Mouse (Mus musculus): ENCODE data around the gene Lce1c. TPM values are rescaled to one million over a fixed set of nuclear protein-coding genes. Genes with fewer than 3 reads are reported as not detected.

The Lce1c gene
- polyA plus RNA-seq, 1 experiment: not detected

- DNase-seq (ENCODE audit: low read depth in 1 of 2, low spot score in 2 of 2): no peak
- WGBS: 87% methylated on average over 5 of the region's 5 CpGs
- Histone ChIP-seq H3K27ac (ENCODE audit: insufficient read depth, low read length) (no peak overlapping the region), H3K36me3 (ENCODE audit: control insufficient read depth, insufficient read depth, low read length) (no peaks in the 10 kb centered on the region), H3K27me3 (ENCODE audit: control insufficient read depth, insufficient read depth, low read length) (no peaks in the 10 kb centered on the region), H3K4me3 (ENCODE audit: extremely low read depth, insufficient read depth, insufficient read length) (no peak overlapping the region), H3K4me1 (ENCODE audit: control insufficient read depth, insufficient read depth, insufficient read length) (no peaks in the 10 kb centered on the region)
- no peak for TF ChIP-seq POLR2A (IDR thresholded peaks at IDR 0.05; ENCODE audit: low read depth, low read length)
- no peak for TF ChIP-seq CTCF (IDR thresholded peaks at IDR 0.05; ENCODE audit: extremely low read depth, insufficient read depth, insufficient read length, insufficient replicate concordance)
Observed at GRCm38 (mm10) chr3:92722631-92723030, 43.6 kb downstream of the Lce1c start.

Other genes with a start within 250 kb of the Lce1c start
- gene Gm9774, start 249.8 kb upstream of the Lce1c start, polyA plus RNA-seq (2012; rRNA removed): 3.5 and 6.0 TPM in 2 replicates
- gene Sprr2k, start 246.7 kb upstream of the Lce1c start, polyA plus RNA-seq (2012; rRNA removed): not detected in 2 replicates
- gene Sprr1b, start 240.5 kb upstream of the Lce1c start, polyA plus RNA-seq (2012; rRNA removed): not detected in 2 replicates
- gene Sprr3, start 220.5 kb upstream of the Lce1c start, polyA plus RNA-seq (2012; rRNA removed): not detected in 2 replicates
- gene Sprr1a, start 193.4 kb upstream of the Lce1c start, polyA plus RNA-seq (2012; rRNA removed): 0.15 TPM in 1 of 2 replicates, not detected in the other
- gene Sprr4, start 178.8 kb upstream of the Lce1c start, polyA plus RNA-seq (2012; rRNA removed): not detected in 2 replicates
- not detected in 2 replicates for gene 2310046K23Rik, start 144.7 kb upstream of the Lce1c start, polyA plus RNA-seq (2012; rRNA removed)
- not detected in 2 replicates for gene Ivl, start 105.5 kb upstream of the Lce1c start, polyA plus RNA-seq (2012; rRNA removed)
- not detected in 2 replicates for gene Smcp, start 90.2 kb upstream of the Lce1c start, polyA plus RNA-seq (2012; rRNA removed)
- gene 2210017I01Rik, start 71.8 kb upstream of the Lce1c start, polyA plus RNA-seq (2012; rRNA removed): not detected in 2 replicates
- gene Lce6a, start 57.6 kb upstream of the Lce1c start, polyA plus RNA-seq (2012; rRNA removed): not detected in 2 replicates
- gene Lce1a1, start 30.9 kb upstream of the Lce1c start, polyA plus RNA-seq (2012; rRNA removed): not detected in 2 replicates
- gene Lce1b, start 22.3 kb upstream of the Lce1c start, polyA plus RNA-seq (2012; rRNA removed): not detected in 2 replicates
- not detected in 2 replicates for gene Lce1a2, start 8.9 kb upstream of the Lce1c start, polyA plus RNA-seq (2012; rRNA removed)
- gene Lce1d, start 8.0 kb downstream of the Lce1c start, polyA plus RNA-seq (2012; rRNA removed): not detected in 2 replicates
- gene Lce1e, start 29.8 kb downstream of the Lce1c start, polyA plus RNA-seq (2012; rRNA removed): not detected in 2 replicates
- gene Lce1f, start 41.1 kb downstream of the Lce1c start, polyA plus RNA-seq (2012; rRNA removed): not detected in 2 replicates
- not detected in 2 replicates for gene Gm38119, start 59.8 kb downstream of the Lce1c start, polyA plus RNA-seq (2012; rRNA removed)
- not detected in 2 replicates for gene Lce1g, start 73.1 kb downstream of the Lce1c start, polyA plus RNA-seq (2012; rRNA removed)
- not detected in 2 replicates for gene Lce1h, start 85.8 kb downstream of the Lce1c start, polyA plus RNA-seq (2012; rRNA removed)
- gene Lce1i, start 99.7 kb downstream of the Lce1c start, polyA plus RNA-seq (2012; rRNA removed): not detected in 2 replicates
- gene Lce1j, start 111.3 kb downstream of the Lce1c start, polyA plus RNA-seq (2012; rRNA removed): not detected in 2 replicates
- gene Lce1k, start 128.6 kb downstream of the Lce1c start, polyA plus RNA-seq (2012; rRNA removed): not detected in 2 replicates
- gene Kprp, start 148.0 kb downstream of the Lce1c start, polyA plus RNA-seq (2012; rRNA removed): not detected in 2 replicates
- gene Lce1l, start 172.0 kb downstream of the Lce1c start, polyA plus RNA-seq (2012; rRNA removed): not detected in 2 replicates
- not detected in 2 replicates for gene 2310050C09Rik, start 191.0 kb downstream of the Lce1c start, polyA plus RNA-seq (2012; rRNA removed)
- gene Lce3a, start 247.0 kb downstream of the Lce1c start, polyA plus RNA-seq (2012; rRNA removed): not detected in 2 replicates

All from spleen, adult 2 months (tissue).